Mouse (Mus musculus): Measurements from ENCODE around the gene Arhgef12.

Arhgef12 gene

DNA sequence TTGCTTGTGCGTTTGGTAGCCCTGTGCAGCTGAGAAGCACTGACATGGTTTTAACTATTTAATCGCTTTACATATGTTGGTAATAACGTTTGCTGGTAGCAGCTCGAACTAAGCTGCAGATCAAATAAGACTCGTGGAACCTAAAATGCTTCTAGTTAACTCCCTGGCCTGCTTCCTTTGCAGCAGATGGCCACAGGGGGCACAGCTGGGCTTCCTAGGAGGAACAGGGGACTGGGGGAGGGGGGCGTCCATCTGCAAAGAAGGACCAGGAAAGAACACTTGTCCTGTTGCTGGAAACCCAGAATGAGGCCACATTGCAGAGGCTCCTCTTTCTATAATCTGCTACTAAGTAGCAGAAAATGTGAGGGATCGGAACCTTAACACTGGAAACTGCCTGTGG lies 186.8 kb downstream of the Arhgef12 start:
- DNase-seq (ENCODE audit: low spot score), result no peak

DNA sequence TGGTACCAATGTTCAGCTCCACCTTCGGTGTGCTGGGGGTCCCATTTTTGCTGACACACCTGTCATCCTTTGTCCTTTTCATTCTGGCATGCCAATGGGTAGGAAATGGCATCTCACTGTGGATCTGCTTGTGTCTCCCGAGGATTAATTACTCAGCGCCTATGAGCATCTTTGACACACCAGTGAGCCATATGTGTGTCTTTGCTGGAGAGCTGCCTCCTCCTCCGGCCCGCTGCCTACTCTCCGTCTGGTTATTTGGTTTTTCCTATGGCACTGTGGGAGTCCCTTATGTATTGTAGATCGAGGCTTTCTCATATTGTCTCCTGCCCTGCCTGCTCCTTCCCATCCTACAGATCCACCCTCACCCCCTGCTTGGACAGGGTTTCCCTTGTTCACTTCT lies 189.1 kb downstream of the Arhgef12 start:
- DNase-seq (ENCODE audit: low spot score), result no peak

All from ovary, adult 18-20 months (tissue).